Mouse (Mus musculus): ENCODE measurements around the gene Tspan11. TPM values are rescaled to one million over a fixed set of nuclear protein-coding genes. Genes with fewer than 3 reads are reported as not detected.

Gene Tspan11
- 14.9 and 15.7 TPM in 2 replicates for polyA plus RNA-seq (2016; fragmentation: Nextera tagmentation; extraction: Ambion mirVana)

- H3K4me2 ChIP-seq = peak within 1 kb of the TSS; percentile 90
- H3K27ac ChIP-seq = peak within 1 kb of the TSS; percentile 75
- peak within 1 kb of the TSS; percentile 76 for H3K9ac ChIP-seq (replicated peaks)
- H3K4me1 ChIP-seq (replicated peaks) = peaks cover 21% of the 10 kb centered on the region
- H3K9me3 ChIP-seq = no peaks in the 10 kb centered on the region
- H3K4me3 ChIP-seq (replicated peaks) = peak within 1 kb of the TSS; percentile 57
- H3K36me3 ChIP-seq = no peaks in the 10 kb centered on the region
- H3K27me3 ChIP-seq = peaks cover 7% of the 10 kb centered on the region
- ATAC-seq (ENCODE audit: insufficient number of reproducible peaks, insufficient read depth, low FRiP score, low TSS enrichment, low read depth) = peak; percentile 52
- 2% methylated on average over 36 of the region's 36 CpGs for WGBS
Observed at GRCm38 (mm10) chr6:127887511-127888421, at the start of gene Tspan11. TSS of gene Tspan11 (plus strand) at chr6:127887589.

DNA sequence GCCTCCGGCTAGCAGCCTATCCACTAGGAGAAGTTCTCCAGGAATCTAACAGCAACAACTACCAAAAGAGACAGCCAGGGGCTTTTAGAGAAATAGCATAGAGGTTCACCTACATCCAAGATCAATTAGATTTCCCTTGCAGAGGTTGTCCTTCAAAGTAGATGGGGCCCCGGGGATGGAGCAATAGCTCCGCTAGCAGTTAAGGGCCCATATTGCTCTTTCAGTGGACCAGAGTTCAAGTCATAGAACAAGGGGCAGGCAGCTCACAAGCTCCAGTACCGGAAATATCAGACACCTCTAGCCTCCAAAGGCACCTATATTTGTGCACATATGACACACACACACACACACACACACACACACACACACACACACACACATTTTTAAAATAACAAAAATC lies 49.5 kb upstream of the Tspan11 start:
- H3K36me3 ChIP-seq = no peaks in the 10 kb centered on the region
- H3K4me2 ChIP-seq = no peak overlapping the region
- no peaks in the 10 kb centered on the region; the same call in 1 of the 2 replicates for H3K9me3 ChIP-seq
- no peak overlapping the region for H3K9ac ChIP-seq (replicated peaks)
- no peaks in the 10 kb centered on the region for H3K27me3 ChIP-seq
- no peak for ATAC-seq (ENCODE audit: insufficient number of reproducible peaks, insufficient read depth, low FRiP score, low TSS enrichment, low read depth)
- H3K4me1 ChIP-seq (replicated peaks) = no peaks in the 10 kb centered on the region
- WGBS = 92% methylated on average over 4 of the region's 4 CpGs
- no peak overlapping the region for H3K27ac ChIP-seq
- H3K4me3 ChIP-seq (replicated peaks) = no peak overlapping the region

- WGBS = 89% methylated on average over 2 of the region's 2 CpGs
Observed at GRCm38 (mm10) chr6:127839538-127839937, 47.9 kb upstream of the Tspan11 start.

DNA sequence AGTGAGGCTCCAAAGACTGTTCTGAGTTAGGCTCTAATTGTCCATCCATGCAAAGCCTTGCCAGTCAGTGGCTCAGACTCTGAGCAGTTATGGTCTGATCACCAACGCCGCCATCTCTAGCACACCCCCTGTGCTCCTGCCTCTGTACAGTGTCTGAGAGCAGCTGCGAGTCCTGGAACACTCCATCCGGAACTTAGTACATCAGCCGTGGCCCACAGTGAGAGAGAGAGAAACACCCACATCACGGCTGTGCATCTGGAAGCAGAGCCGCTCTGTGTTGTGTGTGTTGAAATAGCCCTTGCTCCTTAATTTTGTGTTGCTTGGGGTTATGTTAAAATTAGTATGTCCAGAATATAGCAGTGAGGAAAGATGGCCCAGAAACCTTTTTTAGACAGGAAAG lies 47.2 kb upstream of the Tspan11 start:
- no peak overlapping the region for H3K4me3 ChIP-seq (replicated peaks)
- no peak overlapping the region for H3K4me2 ChIP-seq
- no peaks in the 10 kb centered on the region for H3K4me1 ChIP-seq (replicated peaks)
- ATAC-seq (ENCODE audit: insufficient number of reproducible peaks, insufficient read depth, low FRiP score, low TSS enrichment, low read depth) = no peak
- H3K9me3 ChIP-seq = no peaks in the 10 kb centered on the region; the same call in 1 of the 2 replicates
- no peaks in the 10 kb centered on the region for H3K36me3 ChIP-seq
- no peak overlapping the region for H3K9ac ChIP-seq (replicated peaks)
- 84% methylated on average over 7 of the region's 7 CpGs for WGBS
- no peaks in the 10 kb centered on the region for H3K27me3 ChIP-seq
- no peak overlapping the region for H3K27ac ChIP-seq

More at GRCm38 (mm10) chr6:127839538-127839937, 47.9 kb upstream of the Tspan11 start:
- Histone ChIP-seq H3K4me1 (replicated peaks) (no peaks in the 10 kb centered on the region), H3K9ac (replicated peaks) (no peak overlapping the region), H3K4me3 (replicated peaks) (no peak overlapping the region), H3K36me3 (no peaks in the 10 kb centered on the region), H3K27me3 (no peaks in the 10 kb centered on the region), H3K27ac (no peak overlapping the region), H3K4me2 (no peak overlapping the region), H3K9me3 (no peaks in the 10 kb centered on the region; the same call in 1 of the 2 replicates)
- no peak for ATAC-seq (ENCODE audit: insufficient number of reproducible peaks, insufficient read depth, low FRiP score, low TSS enrichment, low read depth)

DNA sequence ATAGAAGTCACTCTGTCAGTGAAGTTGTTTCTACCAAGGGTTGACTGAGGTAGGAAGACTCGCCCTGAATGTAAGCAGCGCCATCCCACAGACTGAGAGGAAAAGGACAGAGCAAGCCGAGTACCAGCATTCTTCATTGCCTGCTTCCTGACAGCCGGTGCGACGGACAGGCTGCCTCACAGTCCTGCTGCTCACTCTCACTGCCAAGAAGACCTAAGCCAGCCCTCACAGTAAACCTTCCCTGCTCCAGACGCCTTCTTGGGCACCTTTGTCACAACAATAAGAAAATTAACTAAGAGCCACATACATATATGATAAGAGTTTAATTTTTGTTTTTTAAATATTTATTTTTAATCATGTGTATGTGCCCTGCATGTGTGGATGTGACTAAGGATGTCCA lies 46.1 kb upstream of the Tspan11 start:
- WGBS = 66% methylated on average over 7 of the region's 7 CpGs
- H3K36me3 ChIP-seq = no peaks in the 10 kb centered on the region
- ATAC-seq (ENCODE audit: insufficient number of reproducible peaks, insufficient read depth, low FRiP score, low TSS enrichment, low read depth) = no peak
- H3K4me2 ChIP-seq = no peak overlapping the region
- H3K4me3 ChIP-seq (replicated peaks) = no peak overlapping the region
- no peaks in the 10 kb centered on the region for H3K27me3 ChIP-seq
- H3K27ac ChIP-seq = no peak overlapping the region
- H3K4me1 ChIP-seq (replicated peaks) = no peaks in the 10 kb centered on the region
- H3K9me3 ChIP-seq = no peaks in the 10 kb centered on the region; the same call in 1 of the 2 replicates
- H3K9ac ChIP-seq (replicated peaks) = no peak overlapping the region

GRCm38 (mm10) chr6:127846521-127846920 lies 40.9 kb upstream of the Tspan11 start:
- no peak overlapping the region for H3K4me2 ChIP-seq
- H3K36me3 ChIP-seq = no peaks in the 10 kb centered on the region
- H3K9me3 ChIP-seq = no peaks in the 10 kb centered on the region; the same call in 1 of the 2 replicates
- H3K4me1 ChIP-seq (replicated peaks) = no peaks in the 10 kb centered on the region
- H3K27me3 ChIP-seq = no peaks in the 10 kb centered on the region
- H3K9ac ChIP-seq (replicated peaks) = no peak overlapping the region
- H3K27ac ChIP-seq = no peak overlapping the region
- WGBS = 71% methylated on average over 6 of the region's 6 CpGs
- ATAC-seq (ENCODE audit: insufficient number of reproducible peaks, insufficient read depth, low FRiP score, low TSS enrichment, low read depth) = no peak
- H3K4me3 ChIP-seq (replicated peaks) = no peak overlapping the region

DNA sequence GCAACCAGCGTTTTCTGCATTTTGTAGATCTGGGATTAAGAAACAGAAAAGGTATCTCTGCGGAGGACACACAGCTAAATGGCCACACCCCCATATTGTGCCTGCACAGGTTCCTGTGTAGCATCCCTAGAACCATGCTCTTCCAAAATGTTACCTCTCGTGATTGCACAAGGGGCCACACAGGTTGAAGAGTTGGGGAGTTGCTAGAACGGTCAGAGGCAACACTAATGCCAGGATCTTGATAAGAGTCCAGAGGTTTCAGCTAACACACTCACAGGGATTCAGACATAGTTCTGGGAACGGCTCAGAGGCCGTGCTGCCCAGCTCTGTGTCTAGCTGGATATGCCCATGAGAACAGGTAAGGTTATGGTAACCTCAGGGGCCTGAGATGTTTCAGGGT lies 37.9 kb upstream of the Tspan11 start:
- H3K4me3 ChIP-seq (replicated peaks) = no peak overlapping the region
- H3K9me3 ChIP-seq = no peaks in the 10 kb centered on the region
- H3K27ac ChIP-seq = no peak overlapping the region
- ATAC-seq (ENCODE audit: insufficient number of reproducible peaks, insufficient read depth, low FRiP score, low TSS enrichment, low read depth) = no peak
- peaks cover 17% of the 10 kb centered on the region for H3K4me1 ChIP-seq (replicated peaks)
- 75% methylated on average over 6 of the region's 6 CpGs for WGBS
- no peak overlapping the region for H3K9ac ChIP-seq (replicated peaks)
- H3K36me3 ChIP-seq = no peaks in the 10 kb centered on the region
- no peaks in the 10 kb centered on the region for H3K27me3 ChIP-seq
- H3K4me2 ChIP-seq = no peak overlapping the region

GRCm38 (mm10) chr6:127851611-127852010 lies 35.8 kb upstream of the Tspan11 start:
- H3K9me3 ChIP-seq = no peaks in the 10 kb centered on the region
- H3K4me2 ChIP-seq = no peak overlapping the region
- WGBS = 94% methylated on average over 4 of the region's 4 CpGs
- H3K4me3 ChIP-seq (replicated peaks) = no peak overlapping the region
- H3K9ac ChIP-seq (replicated peaks) = no peak overlapping the region
- peaks cover 34% of the 10 kb centered on the region for H3K4me1 ChIP-seq (replicated peaks)
- no peaks in the 10 kb centered on the region for H3K27me3 ChIP-seq
- ATAC-seq (ENCODE audit: insufficient number of reproducible peaks, insufficient read depth, low FRiP score, low TSS enrichment, low read depth) = no peak
- H3K27ac ChIP-seq = no peak overlapping the region
- H3K36me3 ChIP-seq = no peaks in the 10 kb centered on the region

- Histone ChIP-seq H3K4me2 (peak overlapping the region; percentile 21), H3K27ac (peak overlapping the region; percentile 32; the same call in 1 of the 2 replicates), H3K4me1 (replicated peaks) (peaks cover 42% of the 10 kb centered on the region), H3K9me3 (no peaks in the 10 kb centered on the region), H3K36me3 (no peaks in the 10 kb centered on the region), H3K9ac (replicated peaks) (no peak overlapping the region), H3K4me3 (replicated peaks) (no peak overlapping the region), H3K27me3 (no peaks in the 10 kb centered on the region)
- ATAC-seq (ENCODE audit: insufficient number of reproducible peaks, insufficient read depth, low FRiP score, low TSS enrichment, low read depth) = no peak
- 91% methylated on average over 7 of the region's 7 CpGs for WGBS
Observed at GRCm38 (mm10) chr6:127853241-127853640, 34.1 kb upstream of the Tspan11 start.

DNA sequence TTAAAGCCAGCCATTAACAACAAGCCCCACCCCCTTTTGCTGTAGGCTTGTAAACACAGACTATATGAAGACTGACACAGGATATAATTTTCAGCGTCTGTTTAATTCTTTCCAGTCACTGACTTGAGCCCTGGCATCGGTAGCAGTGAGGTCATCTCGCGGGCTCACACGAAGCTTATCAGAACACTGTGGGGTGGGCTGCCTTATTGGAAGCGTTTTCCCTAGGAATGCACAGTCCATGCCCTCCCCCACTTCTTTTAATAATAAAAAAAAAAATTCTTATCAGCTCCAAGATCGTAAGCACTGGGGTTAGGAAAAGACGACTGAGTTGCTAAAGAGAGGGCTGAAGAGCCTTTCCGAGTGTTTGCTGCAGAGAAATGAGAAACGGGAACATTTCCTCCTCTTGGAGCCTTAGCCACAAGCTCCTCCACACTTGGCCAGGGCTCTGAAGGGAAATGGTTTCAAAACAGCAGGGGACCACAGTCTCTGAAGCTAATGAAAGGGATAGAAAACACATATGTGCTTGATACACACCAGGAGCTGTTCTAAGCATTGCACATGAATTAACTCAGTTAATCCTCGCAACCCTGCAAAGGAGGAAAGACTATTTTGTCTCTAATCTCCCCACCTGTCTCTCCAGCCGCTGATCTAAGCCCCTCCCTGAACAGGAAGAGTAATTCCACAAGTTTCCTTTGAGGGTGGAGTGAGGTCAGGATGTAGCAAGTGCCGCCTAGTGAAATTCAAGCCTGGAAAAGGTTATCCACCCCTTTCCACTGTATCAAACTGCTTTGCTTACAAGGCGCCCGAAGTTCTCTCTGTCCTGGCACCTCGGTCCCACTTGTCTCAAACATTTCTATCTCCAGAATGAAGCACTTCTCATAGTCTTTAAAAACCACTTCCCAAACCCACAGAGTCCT lies 33.4 kb upstream of the Tspan11 start:
- ATAC-seq (ENCODE audit: insufficient number of reproducible peaks, insufficient read depth, low FRiP score, low TSS enrichment, low read depth) = no peak
- H3K9me3 ChIP-seq = no peaks in the 10 kb centered on the region
- no peak overlapping the region for H3K4me3 ChIP-seq (replicated peaks)
- peak overlapping the region; percentile 32 for H3K27ac ChIP-seq
- H3K9ac ChIP-seq (replicated peaks) = no peak overlapping the region
- no peaks in the 10 kb centered on the region for H3K36me3 ChIP-seq
- H3K4me1 ChIP-seq (replicated peaks) = peaks cover 42% of the 10 kb centered on the region
- WGBS = 11% methylated on average over 16 of the region's 16 CpGs
- no peaks in the 10 kb centered on the region for H3K27me3 ChIP-seq
- H3K4me2 ChIP-seq = peak overlapping the region; percentile 21

DNA sequence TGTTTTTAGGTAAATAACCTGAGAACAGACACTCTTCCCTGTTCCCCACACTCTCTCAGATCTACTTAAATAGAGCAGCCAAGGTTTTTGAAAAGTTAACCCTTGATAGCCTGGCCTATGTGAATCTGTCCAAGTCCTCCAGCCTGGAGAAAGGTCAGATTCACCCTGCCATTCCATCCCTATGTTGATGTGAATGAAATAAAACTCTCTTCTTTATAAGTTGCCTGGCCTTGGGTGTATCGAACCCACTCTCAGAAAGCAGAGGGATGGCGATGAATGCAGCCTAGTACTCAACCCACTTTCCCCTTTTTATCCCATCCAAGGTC lies 32.7 kb upstream of the Tspan11 start:
- H3K4me2 ChIP-seq = peak overlapping the region; percentile 21

More for the DNA sequence above, 32.7 kb upstream of the Tspan11 start:
- Histone ChIP-seq H3K9ac (replicated peaks) (no peak overlapping the region), H3K9me3 (no peaks in the 10 kb centered on the region), H3K4me1 (replicated peaks) (peaks cover 42% of the 10 kb centered on the region), H3K27me3 (no peaks in the 10 kb centered on the region), H3K4me3 (replicated peaks) (no peak overlapping the region), H3K27ac (peak overlapping the region; percentile 32; the same call in 1 of the 2 replicates), H3K36me3 (no peaks in the 10 kb centered on the region)
- 90% methylated on average over 2 of the region's 2 CpGs for WGBS
- no peak for ATAC-seq (ENCODE audit: insufficient number of reproducible peaks, insufficient read depth, low FRiP score, low TSS enrichment, low read depth)

Measured in limb, embryonic 12.5 days (tissue).